Mouse (Mus musculus): ENCODE measurements at regions not wholly inside any gene's neighbourhood (a gene's known extent, or its start where the extent isn't known, plus 50 kb on each side); places are given as distances from the start of the nearest gene placed in this dataset.

- Histone ChIP-seq H3K9ac (replicated peaks; ENCODE audit: low read length) (no peak overlapping the region), H3K4me1 (ENCODE audit: insufficient read depth, low read length) (no peaks in the 10 kb centered on the region), H3K4me3 (ENCODE audit: low read length) (no peak overlapping the region), H3K36me3 (ENCODE audit: insufficient read depth, low read length) (no peaks in the 10 kb centered on the region), H3K27ac (no peak overlapping the region), H3K27me3 (ENCODE audit: insufficient read depth, low read length) (no peaks in the 10 kb centered on the region), H3K9me3 (ENCODE audit: low read length) (no peaks in the 10 kb centered on the region), H3K4me2 (ENCODE audit: low read depth, low read length) (no peak overlapping the region)
- DNase-seq (ENCODE audit: low spot score) (no peak), ATAC-seq (no peak; the same call in 1 of the 2 replicates)
- no peak for TF ChIP-seq CTCF (IDR thresholded peaks at IDR 0.05; ENCODE audit: low read depth)
- 49% methylated on average over 14 of the region's 14 CpGs for WGBS
These were observed 193.5 kb downstream of the Gm11361 start for GRCm38 (mm10) chr13:28450699-28451445.

GRCm38 (mm10) chr13:28449026-28449425 is 191.7 kb downstream of the Gm11361 start:
- DNase-seq (ENCODE audit: low spot score) (no peak), ATAC-seq (no peak)
- H3K27ac ChIP-seq = no peak overlapping the region
- no peak overlapping the region for H3K4me3 ChIP-seq (ENCODE audit: low read length)
- H3K9me3 ChIP-seq (ENCODE audit: low read length) = no peaks in the 10 kb centered on the region
- WGBS = 85% methylated on average over 1 of the region's 1 CpGs
- H3K4me1 ChIP-seq (ENCODE audit: insufficient read depth, low read length) = no peaks in the 10 kb centered on the region
- no peak overlapping the region for H3K4me2 ChIP-seq (ENCODE audit: low read depth, low read length)
- no peaks in the 10 kb centered on the region for H3K27me3 ChIP-seq (ENCODE audit: insufficient read depth, low read length)
- no peak for TF ChIP-seq CTCF (IDR thresholded peaks at IDR 0.05; ENCODE audit: low read depth)
- no peaks in the 10 kb centered on the region for H3K36me3 ChIP-seq (ENCODE audit: insufficient read depth, low read length)
- H3K9ac ChIP-seq (replicated peaks; ENCODE audit: low read length) = no peak overlapping the region

GRCm38 (mm10) chr13:28442250-28442649 is 184.9 kb downstream of the Gm11361 start:
- no peak overlapping the region for H3K27ac ChIP-seq
- no peak overlapping the region for H3K4me2 ChIP-seq (ENCODE audit: low read depth, low read length)
- no peak overlapping the region for H3K9ac ChIP-seq (replicated peaks; ENCODE audit: low read length)
- H3K9me3 ChIP-seq (ENCODE audit: low read length) = no peaks in the 10 kb centered on the region
- H3K4me1 ChIP-seq (ENCODE audit: insufficient read depth, low read length) = no peaks in the 10 kb centered on the region
- H3K27me3 ChIP-seq (ENCODE audit: insufficient read depth, low read length) = no peaks in the 10 kb centered on the region
- H3K4me3 ChIP-seq (ENCODE audit: low read length) = no peak overlapping the region
- no peak for DNase-seq (ENCODE audit: low spot score)
- TF ChIP-seq CTCF (IDR thresholded peaks at IDR 0.05; ENCODE audit: low read depth) = no peak
- ATAC-seq = no peak
- no peaks in the 10 kb centered on the region for H3K36me3 ChIP-seq (ENCODE audit: insufficient read depth, low read length)

- no peak for ATAC-seq
- Histone ChIP-seq H3K9ac (replicated peaks; ENCODE audit: low read length) (no peak overlapping the region), H3K4me1 (ENCODE audit: insufficient read depth, low read length) (no peaks in the 10 kb centered on the region), H3K36me3 (ENCODE audit: insufficient read depth, low read length) (no peaks in the 10 kb centered on the region), H3K27ac (no peak overlapping the region), H3K27me3 (ENCODE audit: insufficient read depth, low read length) (no peaks in the 10 kb centered on the region), H3K9me3 (ENCODE audit: low read length) (no peaks in the 10 kb centered on the region), H3K4me2 (ENCODE audit: low read depth, low read length) (no peak overlapping the region), H3K4me3 (ENCODE audit: low read length) (no peak overlapping the region)
- no peak for DNase-seq (ENCODE audit: low spot score)
- TF ChIP-seq CTCF (IDR thresholded peaks at IDR 0.05; ENCODE audit: low read depth) = no peak
- WGBS = 48% methylated on average over 2 of the region's 2 CpGs
These were observed 176.1 kb downstream of the Gm11361 start for GRCm38 (mm10) chr13:28433445-28433844.

GRCm38 (mm10) chr13:28432017-28432416 is 174.7 kb downstream of the Gm11361 start:
- no peak overlapping the region for H3K4me2 ChIP-seq (ENCODE audit: low read depth, low read length)
- H3K4me3 ChIP-seq (ENCODE audit: low read length) = no peak overlapping the region
- TF ChIP-seq CTCF (IDR thresholded peaks at IDR 0.05; ENCODE audit: low read depth) = no peak
- no peak overlapping the region for H3K9ac ChIP-seq (replicated peaks; ENCODE audit: low read length)
- H3K4me1 ChIP-seq (ENCODE audit: insufficient read depth, low read length) = no peaks in the 10 kb centered on the region
- H3K27me3 ChIP-seq (ENCODE audit: insufficient read depth, low read length) = no peaks in the 10 kb centered on the region
- no peaks in the 10 kb centered on the region for H3K9me3 ChIP-seq (ENCODE audit: low read length)
- H3K36me3 ChIP-seq (ENCODE audit: insufficient read depth, low read length) = no peaks in the 10 kb centered on the region
- DNase-seq (ENCODE audit: low spot score) (no peak), ATAC-seq (no peak)
- WGBS = 81% methylated on average over 2 of the region's 2 CpGs
- H3K27ac ChIP-seq = no peak overlapping the region

GRCm38 (mm10) chr13:28426085-28426484 is 168.8 kb downstream of the Gm11361 start:
- Histone ChIP-seq H3K9me3 (ENCODE audit: low read length) (no peaks in the 10 kb centered on the region), H3K4me3 (ENCODE audit: low read length) (no peak overlapping the region), H3K9ac (replicated peaks; ENCODE audit: low read length) (no peak overlapping the region), H3K4me2 (ENCODE audit: low read depth, low read length) (no peak overlapping the region), H3K27ac (no peak overlapping the region), H3K27me3 (ENCODE audit: insufficient read depth, low read length) (no peaks in the 10 kb centered on the region), H3K4me1 (ENCODE audit: insufficient read depth, low read length) (peaks cover 8% of the 10 kb centered on the region; the same call in 1 of the 2 replicates), H3K36me3 (ENCODE audit: insufficient read depth, low read length) (no peaks in the 10 kb centered on the region)
- ATAC-seq = no peak
- TF ChIP-seq CTCF (IDR thresholded peaks at IDR 0.05; ENCODE audit: low read depth) = no peak
- no peak for DNase-seq (ENCODE audit: low spot score)
- WGBS = 73% methylated on average over 4 of the region's 4 CpGs

- Histone ChIP-seq H3K36me3 (ENCODE audit: insufficient read depth, low read length) (no peaks in the 10 kb centered on the region), H3K27me3 (ENCODE audit: insufficient read depth, low read length) (no peaks in the 10 kb centered on the region), H3K4me3 (ENCODE audit: low read length) (no peak overlapping the region), H3K9me3 (ENCODE audit: low read length) (no peaks in the 10 kb centered on the region), H3K4me2 (ENCODE audit: low read depth, low read length) (no peak overlapping the region), H3K27ac (no peak overlapping the region), H3K9ac (replicated peaks; ENCODE audit: low read length) (no peak overlapping the region), H3K4me1 (ENCODE audit: insufficient read depth, low read length) (peaks cover 8% of the 10 kb centered on the region; the same call in 1 of the 2 replicates)
- 52% methylated on average over 3 of the region's 3 CpGs for WGBS
- TF ChIP-seq CTCF (IDR thresholded peaks at IDR 0.05; ENCODE audit: low read depth) = no peak
- DNase-seq (ENCODE audit: low spot score) (no peak), ATAC-seq (no peak)
These were observed 167.8 kb downstream of the Gm11361 start for GRCm38 (mm10) chr13:28425116-28425515.

Data from hindbrain, postnatal 0 days (tissue).